Mouse (Mus musculus): ENCODE measurements around the gene Abcf3.

DNA sequence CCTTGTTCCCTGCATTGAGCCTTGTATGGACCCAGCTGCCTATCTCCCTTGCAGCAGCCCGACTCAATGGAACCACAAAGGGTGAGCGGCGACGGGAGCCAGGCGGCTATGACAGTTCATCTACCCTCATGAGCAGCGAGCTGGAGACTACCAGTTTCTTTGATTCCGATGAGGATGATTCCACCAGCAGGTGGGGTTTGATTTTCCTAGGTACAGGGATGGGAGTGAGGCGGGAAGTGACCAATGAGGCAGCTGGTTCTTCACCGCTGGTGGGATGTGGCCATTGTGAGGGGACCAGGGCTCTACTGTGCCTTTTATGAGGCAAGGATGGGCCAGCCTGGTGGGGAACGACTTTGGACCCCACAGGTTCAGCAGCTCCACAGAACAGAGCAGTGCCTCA lies 24.5 kb upstream of the Abcf3 start:
- TF ChIP-seq POLR2A (IDR thresholded peaks at IDR 0.05; ENCODE audit: insufficient read length, low read depth) (no peak), MAX (IDR thresholded peaks at IDR 0.05; ENCODE audit: low read depth) (no peak), CEBPB (IDR thresholded peaks at IDR 0.05; ENCODE audit: insufficient read depth, poor library complexity, severe bottlenecking) (no peak), USF1 (IDR thresholded peaks at IDR 0.05; ENCODE audit: low read depth) (no peak)
